Mouse (Mus musculus) hindbrain, embryonic 11.5 days (tissue): Measurements from ENCODE around the gene Nrxn3. TPM values are rescaled to one million over a fixed set of nuclear protein-coding genes. Genes with fewer than 3 reads are reported as not detected.
A peak's percentile ranks its signal among the peaks of the same experiment; 100 is the strongest.

ENCODE experiments used
- ATAC-seq: fragments of 200-750 bp; cut with Nextera tagmentation; 2 replicates; pipeline ENCODE4 v1.8.0; 2017; ENCODE audit warnings: mild to moderate bottlenecking, moderate TSS enrichment, moderate library complexity; ENCODE audit not compliant: low FRiP score
- DNase-seq: peaks from one replicate; pipeline ENCODE4 v3.0.0-alpha.2; 2015; ENCODE audit warnings: low spot score
- H3K27ac ChIP-seq: fragments of 300-500 bp; sonication (generic); 2 replicates; pipeline ENCODE4 v1.5.1; 2014; ENCODE audit warnings: mild to moderate bottlenecking, low read depth, low read length
- H3K27me3 ChIP-seq: fragments of 300-500 bp; sonication (generic); 2 replicates; pipeline ENCODE4 v1.6.1; 2014; ENCODE audit warnings: mild to moderate bottlenecking, low read length, moderate library complexity, mixed read lengths; ENCODE audit not compliant: control insufficient read depth, insufficient read depth
- H3K36me3 ChIP-seq: fragments of 300-500 bp; sonication (generic); 2 replicates; pipeline ENCODE4 v1.6.1; 2014; ENCODE audit warnings: mild to moderate bottlenecking, low read length, moderate library complexity, mixed read lengths; ENCODE audit not compliant: control insufficient read depth, insufficient read depth
- H3K4me1 ChIP-seq: fragments of 300-500 bp; sonication (generic); replicated peaks from 2 replicates; pipeline ENCODE4 v1.6.1; 2014; ENCODE audit warnings: low read length, mixed read lengths; ENCODE audit not compliant: control insufficient read depth, insufficient read depth
- H3K4me2 ChIP-seq: fragments of 300-500 bp; sonication (generic); replicated peaks from 2 replicates; pipeline ENCODE4 v1.6.1; 2014; ENCODE audit warnings: mild to moderate bottlenecking, low read depth, low read length
- H3K4me3 ChIP-seq: fragments of 300-500 bp; sonication (generic); 2 replicates; pipeline ENCODE4 v1.5.1; 2014; ENCODE audit warnings: low read depth, low read length
- H3K9ac ChIP-seq: fragments of 300-500 bp; sonication (generic); 2 replicates; pipeline ENCODE4 v1.6.1; 2014; ENCODE audit warnings: low read depth, low read length
- H3K9me3 ChIP-seq: fragments of 300-500 bp; sonication (generic); 2 replicates; pipeline ENCODE4 v1.6.1; 2016; ENCODE audit warnings: low read length; ENCODE audit not compliant: control insufficient read depth
- WGBS: fragments of 180-500 bp; shearing (Covaris S2); extraction: QIAGEN DNeasy Blood & Tissue Kit; methylation state at CpG from one replicate; pipeline ENCODE4 v1.1.7; 2014; 5-methylcytosine and 5-hydroxymethylcytosine counted together
- polyA plus RNA-seq: library from polyadenylated mRNA; unstranded; fragments of >200 nt; fragmentation: Nextera tagmentation; extraction: Ambion mirVana; gene quantifications from 2 replicates; pipeline ENCODE4 v1.2.1, GENCODE M21; 2014

The Nrxn3 gene
- polyA plus RNA-seq, 1 experiment from 2014 or later: 52.4 TPM

DNA sequence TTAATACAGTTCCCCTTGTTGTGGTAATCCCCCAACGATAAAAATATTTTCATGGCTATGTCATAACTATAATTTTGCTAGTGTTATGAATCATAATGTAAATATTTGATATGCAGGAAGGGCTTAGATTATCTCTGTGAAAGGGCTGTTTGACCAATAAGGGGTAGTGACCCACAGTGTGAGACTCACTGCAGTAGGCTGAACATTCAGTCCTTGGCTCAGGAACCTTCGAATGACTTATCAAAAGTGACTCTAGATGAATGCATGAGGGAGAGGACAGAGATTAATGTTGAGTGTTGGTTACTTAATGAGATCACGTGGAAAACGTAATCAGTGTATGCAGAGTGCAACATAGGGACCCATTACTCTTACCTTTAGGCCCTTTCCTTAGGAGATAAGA lies 243.7 kb downstream of the Nrxn3 start:
- Histone ChIP-seq H3K27me3 (no peaks in the 10 kb centered on the region), H3K9ac (no peak overlapping the region), H3K4me1 (no peaks in the 10 kb centered on the region), H3K4me3 (no peak overlapping the region), H3K4me2 (no peak overlapping the region), H3K27ac (no peak overlapping the region), H3K36me3 (no peaks in the 10 kb centered on the region), H3K9me3 (no peaks in the 10 kb centered on the region)
- ATAC-seq (no peak), DNase-seq (no peak)
- WGBS: 89% methylated on average over 4 of the region's 4 CpGs

DNA sequence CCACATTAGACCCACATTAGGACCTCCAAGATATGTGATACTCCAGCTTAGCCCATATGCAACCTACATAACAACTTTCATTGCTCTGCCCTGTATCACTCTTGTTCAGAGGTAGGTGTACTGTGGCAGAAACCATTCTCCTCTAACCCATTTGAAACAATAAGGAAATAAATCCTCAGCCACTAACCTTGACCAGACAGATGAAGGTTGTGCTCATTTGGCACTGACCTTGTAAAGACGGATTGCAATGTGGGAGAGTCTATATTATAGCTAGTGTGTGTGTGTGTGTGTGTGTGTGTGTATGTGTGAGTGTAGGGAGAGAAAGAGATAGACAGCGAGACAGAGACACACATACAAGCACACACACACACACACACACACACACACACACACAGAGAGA lies 253.9 kb downstream of the Nrxn3 start:
- Histone ChIP-seq H3K27me3 (no peaks in the 10 kb centered on the region), H3K27ac (no peak overlapping the region), H3K9ac (no peak overlapping the region), H3K4me2 (no peak overlapping the region), H3K4me3 (no peak overlapping the region), H3K9me3 (no peaks in the 10 kb centered on the region), H3K36me3 (no peaks in the 10 kb centered on the region), H3K4me1 (no peaks in the 10 kb centered on the region)
- 67% methylated on average over 2 of the region's 2 CpGs for WGBS
- no peak for ATAC-seq
- DNase-seq: no peak

DNA sequence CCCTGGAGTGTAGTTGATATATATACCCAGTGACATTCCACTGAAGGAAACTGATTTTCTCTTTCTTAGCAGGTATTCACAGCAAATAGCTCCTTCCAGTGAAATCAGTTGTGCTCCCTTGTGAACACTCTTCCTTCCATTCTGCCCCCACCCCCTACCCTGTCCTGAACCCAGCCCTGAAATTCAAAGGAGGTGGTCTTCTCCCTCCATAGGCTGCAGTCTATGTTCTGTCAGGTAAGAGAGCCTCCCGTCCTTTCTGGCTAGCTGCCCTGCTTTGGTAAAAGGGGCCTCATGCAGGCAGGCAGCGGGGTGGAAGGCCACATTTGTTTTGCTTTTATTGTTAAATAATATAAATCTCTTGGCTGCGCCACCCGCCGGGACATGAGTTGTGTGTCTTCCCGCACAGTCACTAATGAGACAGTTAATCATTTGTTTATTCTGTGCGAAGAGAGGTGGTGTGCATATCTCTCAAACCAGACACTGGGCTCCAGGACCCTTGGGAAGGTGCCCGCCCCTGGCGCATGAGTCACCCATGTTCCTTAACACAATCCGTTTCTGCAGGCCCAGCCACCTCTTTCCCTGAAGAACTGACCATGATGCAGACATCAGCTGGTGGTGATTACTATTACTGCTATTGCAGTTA lies 261.1 kb downstream of the Nrxn3 start:
- peak; percentile 80 for ATAC-seq
- Histone ChIP-seq H3K4me3 (no peak overlapping the region), H3K4me2 (no peak overlapping the region), H3K27ac (peak overlapping the region; percentile 65), H3K36me3 (no peaks in the 10 kb centered on the region), H3K9me3 (no peaks in the 10 kb centered on the region), H3K27me3 (no peaks in the 10 kb centered on the region), H3K9ac (no peak overlapping the region), H3K4me1 (peaks cover 8% of the 10 kb centered on the region; the same call in 1 of the 2 replicates)
- DNase-seq: peak; percentile 23
- 31% methylated on average over 10 of the region's 10 CpGs for WGBS

DNA sequence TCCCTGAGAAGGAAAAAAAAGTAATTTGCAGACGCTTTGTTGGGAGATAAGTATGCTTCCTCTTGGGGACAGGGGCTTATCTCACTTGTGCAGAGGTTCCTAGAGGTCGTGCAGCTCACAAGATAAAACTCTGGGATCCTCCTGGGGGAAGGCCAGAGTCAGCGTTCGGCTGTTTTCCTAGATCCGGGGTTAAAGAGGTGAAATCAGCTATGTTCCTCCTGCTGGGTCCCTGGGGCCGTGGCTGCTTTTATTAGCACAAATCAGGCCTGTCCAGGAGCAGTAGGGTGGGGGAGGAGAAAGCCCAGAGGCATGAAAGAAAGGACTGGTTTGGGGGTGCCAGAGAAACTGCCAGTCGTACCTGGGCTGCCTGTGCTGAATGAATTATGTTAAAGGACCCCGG lies 261.7 kb downstream of the Nrxn3 start:
- Histone ChIP-seq H3K36me3 (no peaks in the 10 kb centered on the region), H3K4me2 (no peak overlapping the region), H3K4me3 (no peak overlapping the region), H3K9ac (no peak overlapping the region), H3K27me3 (no peaks in the 10 kb centered on the region), H3K27ac (peak overlapping the region; percentile 53), H3K9me3 (no peaks in the 10 kb centered on the region), H3K4me1 (peaks cover 8% of the 10 kb centered on the region; the same call in 1 of the 2 replicates)
- DNase-seq (peak; percentile 47), ATAC-seq (peak; percentile 78)
- 12% methylated on average over 8 of the region's 8 CpGs for WGBS

DNA sequence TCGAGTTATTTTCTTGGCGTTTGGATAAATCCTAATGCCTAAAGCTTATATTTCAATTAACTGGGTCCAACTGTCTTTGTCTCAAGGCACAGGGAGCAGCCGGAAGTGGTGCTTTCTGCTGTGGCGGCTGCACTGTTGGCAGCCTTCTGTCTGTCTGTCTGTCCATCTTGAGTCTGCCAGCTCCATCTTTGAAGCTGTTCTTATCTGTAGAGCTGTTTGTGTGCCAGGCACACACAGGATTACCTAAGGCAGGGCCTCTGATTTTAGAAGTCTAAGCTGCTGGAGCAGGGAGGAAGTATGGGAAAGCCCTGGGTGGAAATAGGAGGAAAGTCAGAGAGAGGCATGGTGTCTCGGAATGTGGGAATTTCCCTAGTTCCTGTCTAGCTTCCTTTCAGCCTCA lies 262.1 kb downstream of the Nrxn3 start:
- whole genome bisulfite sequencing: 30% methylated on average over 5 of the region's 5 CpGs
- H3K27me3 ChIP-seq: no peaks in the 10 kb centered on the region
- ATAC-seq (no peak), DNase-seq (peak; percentile 14)
- no peak overlapping the region for H3K9ac ChIP-seq
- no peaks in the 10 kb centered on the region for H3K9me3 ChIP-seq
- no peaks in the 10 kb centered on the region for H3K36me3 ChIP-seq
- H3K4me1 ChIP-seq: peaks cover 8% of the 10 kb centered on the region; the same call in 1 of the 2 replicates
- H3K27ac ChIP-seq: peak overlapping the region; percentile 53
- no peak overlapping the region for H3K4me2 ChIP-seq
- H3K4me3 ChIP-seq: no peak overlapping the region

DNA sequence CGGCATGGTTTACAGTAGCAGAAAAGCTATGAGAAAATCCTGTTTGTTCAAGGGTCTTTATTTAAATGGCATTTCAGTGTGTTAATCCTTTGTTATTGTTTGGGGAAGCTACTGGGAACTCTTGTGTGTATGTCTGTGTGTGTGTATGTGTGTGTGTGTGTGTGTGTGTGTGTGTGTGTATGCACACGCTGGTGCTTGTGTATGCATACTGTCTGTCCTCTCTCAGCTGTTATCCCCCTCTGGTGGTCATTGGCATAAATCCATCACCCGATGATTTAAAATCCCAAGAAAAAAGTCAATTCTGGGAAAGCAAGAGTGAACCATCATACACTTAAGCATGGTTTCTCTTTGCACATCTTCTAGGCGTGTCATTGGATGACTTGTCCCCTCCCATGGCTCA lies 264.4 kb downstream of the Nrxn3 start:
- DNase-seq (peak; percentile 42), ATAC-seq (no peak; the same call in 1 of the 2 replicates)
- Histone ChIP-seq H3K4me3 (no peak overlapping the region), H3K27me3 (no peaks in the 10 kb centered on the region), H3K4me2 (no peak overlapping the region), H3K9me3 (no peaks in the 10 kb centered on the region), H3K36me3 (no peaks in the 10 kb centered on the region), H3K27ac (no peak overlapping the region), H3K4me1 (peaks cover 8% of the 10 kb centered on the region; the same call in 1 of the 2 replicates), H3K9ac (no peak overlapping the region)
- 49% methylated on average over 4 of the region's 4 CpGs for WGBS

DNA sequence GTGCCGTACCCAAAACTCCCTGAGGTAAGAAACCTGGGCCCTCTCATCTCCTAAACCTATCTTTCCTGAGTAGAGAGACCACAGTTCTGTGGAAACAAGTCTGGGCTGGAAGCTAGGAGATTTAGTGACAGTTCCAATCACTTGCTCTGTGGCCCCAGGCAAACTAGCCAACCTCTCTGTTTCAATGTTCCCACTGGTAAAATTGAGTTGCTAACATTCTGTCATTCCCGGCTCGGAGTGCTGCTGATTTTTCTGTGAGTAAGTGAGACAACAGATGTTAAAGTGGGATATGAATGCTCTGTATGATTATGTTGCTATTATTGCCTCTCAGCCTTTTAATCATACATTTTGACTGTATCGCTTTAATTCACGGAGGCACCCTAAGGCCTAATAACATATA lies 268.1 kb downstream of the Nrxn3 start:
- Histone ChIP-seq H3K27me3 (no peaks in the 10 kb centered on the region), H3K4me2 (no peak overlapping the region), H3K27ac (no peak overlapping the region), H3K4me3 (no peak overlapping the region), H3K36me3 (no peaks in the 10 kb centered on the region), H3K4me1 (no peaks in the 10 kb centered on the region), H3K9ac (no peak overlapping the region), H3K9me3 (no peaks in the 10 kb centered on the region)
- no peak for ATAC-seq
- WGBS: 88% methylated on average over 5 of the region's 5 CpGs
- no peak for DNase-seq

DNA sequence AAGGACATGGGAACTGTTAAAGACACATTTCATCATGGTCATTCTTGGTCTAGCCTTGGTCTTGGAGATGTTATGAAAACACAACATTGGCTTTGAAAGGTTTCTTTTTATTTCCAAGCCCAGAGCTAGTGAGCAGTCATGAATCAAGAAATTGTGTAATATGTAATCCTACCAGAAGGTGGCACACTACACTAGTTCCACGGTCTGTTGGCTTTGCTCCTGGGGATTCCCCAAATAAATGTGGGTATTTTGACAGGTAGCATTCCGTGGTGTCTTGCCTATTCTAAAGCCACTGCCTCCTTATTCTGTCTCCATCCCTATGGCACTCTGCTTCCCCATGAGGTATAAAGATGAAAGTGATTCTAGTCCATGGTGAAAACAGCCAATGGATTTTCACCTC lies 269.5 kb downstream of the Nrxn3 start:
- no peak overlapping the region for H3K9ac ChIP-seq
- 8% methylated on average over 2 of the region's 2 CpGs for WGBS
- ATAC-seq (peak; percentile 51; the same call in 1 of the 2 replicates), DNase-seq (peak; percentile 66)
- no peak overlapping the region for H3K27ac ChIP-seq
- H3K4me3 ChIP-seq: no peak overlapping the region
- H3K27me3 ChIP-seq: no peaks in the 10 kb centered on the region
- no peaks in the 10 kb centered on the region for H3K36me3 ChIP-seq
- no peak overlapping the region for H3K4me2 ChIP-seq
- no peaks in the 10 kb centered on the region for H3K4me1 ChIP-seq
- no peaks in the 10 kb centered on the region for H3K9me3 ChIP-seq

DNA sequence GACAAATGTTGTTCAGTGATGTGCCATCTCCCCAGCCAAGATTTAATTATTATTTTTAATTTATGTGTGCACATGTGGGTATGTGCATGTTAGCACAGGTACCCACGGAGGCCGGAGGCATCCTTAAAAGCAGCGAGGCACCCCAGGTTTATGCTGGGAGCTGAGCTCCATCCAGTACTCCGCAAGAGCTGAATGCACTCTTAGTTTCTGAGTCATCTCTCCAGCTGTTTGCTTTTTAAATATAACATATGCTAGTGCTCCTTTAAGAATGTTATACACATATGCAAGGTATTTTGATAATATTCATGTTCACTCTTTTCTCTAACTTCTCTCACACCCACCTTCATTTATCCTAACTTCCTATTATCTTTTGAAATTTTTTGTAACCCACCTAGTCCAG lies 271.1 kb downstream of the Nrxn3 start:
- WGBS: 92% methylated on average over 4 of the region's 4 CpGs
- H3K4me3 ChIP-seq: no peak overlapping the region
- ATAC-seq (no peak), DNase-seq (no peak)
- H3K27me3 ChIP-seq: no peaks in the 10 kb centered on the region
- no peak overlapping the region for H3K4me2 ChIP-seq
- H3K4me1 ChIP-seq: no peaks in the 10 kb centered on the region
- no peaks in the 10 kb centered on the region for H3K36me3 ChIP-seq
- H3K9me3 ChIP-seq: no peaks in the 10 kb centered on the region
- no peak overlapping the region for H3K9ac ChIP-seq
- H3K27ac ChIP-seq: no peak overlapping the region
